Mouse (Mus musculus) G1E (cell line): ENCODE data around the gene Bbs9.

Experiments used
- CTCF ChIP-seq: IDR thresholded peaks from 2 replicates; pipeline ENCODE4 v1.5.1; 2012; ENCODE audit warnings: low read depth, low read length, inconsistent platforms, mixed read lengths
- POLR2AphosphoS5 ChIP-seq: IDR thresholded peaks from 2 replicates; pipeline ENCODE4 v1.6.1; 2012; ENCODE audit warnings: low read depth, low read length, inconsistent platforms; ENCODE audit not compliant: insufficient replicate concordance

- no peak for TF ChIP-seq CTCF
- TF ChIP-seq POLR2AphosphoS5: no peak
Measured at GRCm38 (mm10) chr9:22846048-22846447, 370.5 kb downstream of the Bbs9 start.
